Mouse (Mus musculus): ENCODE measurements around the gene Rbp3. TPM values are rescaled to one million over a fixed set of nuclear protein-coding genes. Genes with fewer than 3 reads are reported as not detected.
A peak's percentile ranks its signal among the peaks of the same experiment; 100 is the strongest.

The Rbp3 gene
- polyA plus RNA-seq (2012; rRNA removed) (0.02 TPM in 2 replicates), polyA plus RNA-seq (2014; fragmentation: Nextera tagmentation; extraction: Ambion mirVana) (not detected in 2 replicates)

GRCm38 (mm10) chr14:33953761-33954160, at the start of gene Rbp3:
Rbp3 (plus strand) TSS chr14:33954003.
- DNase-seq (ENCODE audit: low read depth in 3 of 3, low spot score in 3 of 3) (no peak), ATAC-seq (ENCODE audit: insufficient read depth) (no peak)
- H3K27ac ChIP-seq: no peak within 1 kb of the TSS
- H3K4me2 ChIP-seq (ENCODE audit: low read depth): no peak within 1 kb of the TSS
- no peaks in the 10 kb centered on the region for H3K27me3 ChIP-seq (ENCODE audit: control insufficient read depth, insufficient read depth, low read length)
- H3K9ac ChIP-seq (replicated peaks): no peak within 1 kb of the TSS
- WGBS (ENCODE audit: insufficient replicate concordance): 70% methylated on average over 5 of the region's 5 CpGs
- H3K36me3 ChIP-seq (replicated peaks; ENCODE audit: control insufficient read depth, insufficient read depth, low read depth): no peaks in the 10 kb centered on the region
- no peaks in the 10 kb centered on the region for H3K4me1 ChIP-seq (replicated peaks; ENCODE audit: control insufficient read depth in 2 of 2, insufficient read depth in 2 of 2, low read length in 1 of 2)
- no peak within 1 kb of the TSS for H3K4me3 ChIP-seq (ENCODE audit: insufficient read depth in 1 of 2, low read depth in 2 of 2, low read length in 2 of 2)
- no peaks in the 10 kb centered on the region for H3K9me3 ChIP-seq (ENCODE audit: control insufficient read depth, low read length)
- no peak for TF ChIP-seq EP300 (IDR thresholded peaks at IDR 0.05; ENCODE audit: low read depth)

- Histone ChIP-seq H3K9me3 (ENCODE audit: control insufficient read depth, low read length) (no peaks in the 10 kb centered on the region), H3K36me3 (replicated peaks; ENCODE audit: control insufficient read depth, insufficient read depth, low read depth) (no peaks in the 10 kb centered on the region), H3K4me1 (replicated peaks; ENCODE audit: control insufficient read depth in 2 of 2, insufficient read depth in 2 of 2, low read length in 1 of 2) (no peaks in the 10 kb centered on the region), H3K4me3 (ENCODE audit: insufficient read depth in 1 of 2, low read depth in 2 of 2, low read length in 2 of 2) (no peak overlapping the region), H3K27me3 (ENCODE audit: control insufficient read depth, insufficient read depth, low read length) (no peaks in the 10 kb centered on the region), H3K4me2 (ENCODE audit: low read depth) (no peak overlapping the region), H3K9ac (replicated peaks) (no peak overlapping the region), H3K27ac (no peak overlapping the region)
- no peak for ATAC-seq (ENCODE audit: insufficient read depth)
- TF ChIP-seq CTCF (IDR thresholded peaks at IDR 0.05; ENCODE audit: low read depth): no peak
- no peak for DNase-seq (ENCODE audit: low read depth in 3 of 3, low spot score in 3 of 3)
These were observed 49.0 kb upstream of the Rbp3 start for GRCm38 (mm10) chr14:33904851-33905250.

- Histone ChIP-seq H3K27ac (no peak overlapping the region), H3K27me3 (ENCODE audit: control insufficient read depth, insufficient read depth, low read length) (no peaks in the 10 kb centered on the region), H3K4me1 (replicated peaks; ENCODE audit: control insufficient read depth in 2 of 2, insufficient read depth in 2 of 2, low read length in 1 of 2) (no peaks in the 10 kb centered on the region), H3K4me3 (ENCODE audit: insufficient read depth in 1 of 2, low read depth in 2 of 2, low read length in 2 of 2) (no peak overlapping the region), H3K36me3 (replicated peaks; ENCODE audit: control insufficient read depth, insufficient read depth, low read depth) (no peaks in the 10 kb centered on the region), H3K4me2 (ENCODE audit: low read depth) (no peak overlapping the region), H3K9me3 (ENCODE audit: control insufficient read depth, low read length) (no peaks in the 10 kb centered on the region), H3K9ac (replicated peaks) (no peak overlapping the region)
- ATAC-seq (ENCODE audit: insufficient read depth): no peak
- DNase-seq (ENCODE audit: low read depth in 3 of 3, low spot score in 3 of 3): no peak
- no peak for TF ChIP-seq EP300 (IDR thresholded peaks at IDR 0.05; ENCODE audit: low read depth)
- TF ChIP-seq CTCF (IDR thresholded peaks at IDR 0.05; ENCODE audit: low read depth): peak; percentile 42
- WGBS (ENCODE audit: insufficient replicate concordance): 20% methylated on average over 3 of the region's 3 CpGs
These were observed 40.1 kb upstream of the Rbp3 start for GRCm38 (mm10) chr14:33913727-33914126.

- Histone ChIP-seq H3K4me3 (ENCODE audit: insufficient read depth in 1 of 2, low read depth in 2 of 2, low read length in 2 of 2) (no peak overlapping the region), H3K9ac (replicated peaks) (no peak overlapping the region), H3K9me3 (ENCODE audit: control insufficient read depth, low read length) (no peaks in the 10 kb centered on the region), H3K27me3 (ENCODE audit: control insufficient read depth, insufficient read depth, low read length) (no peaks in the 10 kb centered on the region), H3K27ac (no peak overlapping the region), H3K4me2 (ENCODE audit: low read depth) (no peak overlapping the region), H3K36me3 (replicated peaks; ENCODE audit: control insufficient read depth, insufficient read depth, low read depth) (no peaks in the 10 kb centered on the region), H3K4me1 (replicated peaks; ENCODE audit: control insufficient read depth in 2 of 2, insufficient read depth in 2 of 2, low read length in 1 of 2) (no peaks in the 10 kb centered on the region)
- ATAC-seq (ENCODE audit: insufficient read depth): no peak
- DNase-seq (ENCODE audit: low read depth in 3 of 3, low spot score in 3 of 3): no peak
- WGBS (ENCODE audit: insufficient replicate concordance): 62% methylated on average over 9 of the region's 9 CpGs
- TF ChIP-seq CTCF (IDR thresholded peaks at IDR 0.05; ENCODE audit: low read depth) (no peak), EP300 (IDR thresholded peaks at IDR 0.05; ENCODE audit: low read depth) (no peak)
These were observed 39.6 kb upstream of the Rbp3 start for GRCm38 (mm10) chr14:33914206-33914605.

GRCm38 (mm10) chr14:33920727-33921559, 32.9 kb upstream of the Rbp3 start:
- 42% methylated on average over 14 of the region's 14 CpGs for WGBS (ENCODE audit: insufficient replicate concordance)
- no peaks in the 10 kb centered on the region for H3K4me1 ChIP-seq (replicated peaks; ENCODE audit: control insufficient read depth in 2 of 2, insufficient read depth in 2 of 2, low read length in 1 of 2)
- no peaks in the 10 kb centered on the region for H3K36me3 ChIP-seq (replicated peaks; ENCODE audit: control insufficient read depth, insufficient read depth, low read depth)
- H3K9me3 ChIP-seq (ENCODE audit: control insufficient read depth, low read length): no peaks in the 10 kb centered on the region
- no peak overlapping the region for H3K4me3 ChIP-seq (ENCODE audit: insufficient read depth in 1 of 2, low read depth in 2 of 2, low read length in 2 of 2)
- H3K27ac ChIP-seq: no peak overlapping the region
- peaks cover 25% of the 10 kb centered on the region for H3K27me3 ChIP-seq (ENCODE audit: control insufficient read depth, insufficient read depth, low read length)
- H3K9ac ChIP-seq (replicated peaks): no peak overlapping the region
- no peak overlapping the region for H3K4me2 ChIP-seq (ENCODE audit: low read depth)
- ATAC-seq (ENCODE audit: insufficient read depth) (no peak), DNase-seq (ENCODE audit: low read depth in 3 of 3, low spot score in 3 of 3) (no peak)
- TF ChIP-seq EP300 (IDR thresholded peaks at IDR 0.05; ENCODE audit: low read depth): no peak
- no peak for TF ChIP-seq CTCF (IDR thresholded peaks at IDR 0.05; ENCODE audit: low read depth)

Data from liver, embryonic 14.5 days (tissue).